Mouse (Mus musculus) CD4-positive, CD25-positive, alpha-beta regulatory T cell, adult 4 months (primary cell): ENCODE data around the gene Rptor. TPM values are rescaled to one million over a fixed set of nuclear protein-coding genes. Genes with fewer than 3 reads are reported as not detected.

ENCODE experiments used
- ATAC-seq: one replicate; pipeline ENCODE4 v1.8.0; 2017
- polyA plus RNA-seq, 2 experiments: library from polyadenylated mRNA; unstranded; fragments of 100-300 nt; shearing (Covaris generic); gene quantifications; one replicate each; pipeline ENCODE4 v1.2.1; 2017

The Rptor gene
- polyA plus RNA-seq, 2 experiments from 2014 or later = 8.7 to 12.2 TPM

DNA sequence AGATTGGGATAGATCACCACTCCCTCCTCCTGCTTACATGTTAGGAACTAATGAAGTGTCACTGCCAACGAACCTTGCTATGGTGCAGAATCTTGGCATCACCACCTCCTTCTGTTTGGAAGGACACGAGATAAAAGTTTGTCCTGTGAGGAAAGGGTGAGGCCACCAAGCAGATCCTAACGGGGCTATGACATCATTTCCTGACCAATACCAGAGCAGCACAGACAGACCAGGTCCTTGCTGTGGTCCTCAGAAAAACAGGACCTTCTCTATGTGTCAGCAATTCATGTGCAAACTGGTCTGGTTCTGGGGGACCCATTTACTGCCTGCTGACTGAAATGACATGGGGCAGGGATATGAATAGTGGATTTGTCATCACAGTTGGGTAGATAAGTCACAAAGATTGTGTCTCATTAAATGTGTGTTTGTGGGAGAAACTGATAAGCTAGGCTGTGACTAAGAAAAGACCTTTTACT, 214.7 kb downstream of the Rptor start:
- ATAC-seq = no peak

DNA sequence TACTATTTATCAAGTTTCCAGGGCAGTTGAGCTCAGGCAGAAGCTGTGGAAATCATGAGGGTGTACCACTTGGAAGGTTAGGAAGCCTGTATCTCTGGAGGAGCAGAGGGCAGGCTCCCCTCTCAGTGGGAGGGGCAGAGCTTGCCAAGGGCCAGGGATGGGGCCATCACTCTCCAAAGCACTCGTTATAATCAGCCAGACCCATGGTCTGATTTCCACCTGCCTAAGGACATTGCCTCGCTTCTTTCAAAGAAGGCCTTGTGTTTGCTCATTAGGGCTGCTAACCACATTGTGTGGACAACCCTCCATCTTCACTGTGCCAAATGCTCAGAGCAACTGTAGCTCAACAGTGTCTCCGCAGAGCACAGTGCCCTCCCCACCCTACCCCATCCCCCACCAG, 215.2 kb downstream of the Rptor start:
- no peak for ATAC-seq

DNA sequence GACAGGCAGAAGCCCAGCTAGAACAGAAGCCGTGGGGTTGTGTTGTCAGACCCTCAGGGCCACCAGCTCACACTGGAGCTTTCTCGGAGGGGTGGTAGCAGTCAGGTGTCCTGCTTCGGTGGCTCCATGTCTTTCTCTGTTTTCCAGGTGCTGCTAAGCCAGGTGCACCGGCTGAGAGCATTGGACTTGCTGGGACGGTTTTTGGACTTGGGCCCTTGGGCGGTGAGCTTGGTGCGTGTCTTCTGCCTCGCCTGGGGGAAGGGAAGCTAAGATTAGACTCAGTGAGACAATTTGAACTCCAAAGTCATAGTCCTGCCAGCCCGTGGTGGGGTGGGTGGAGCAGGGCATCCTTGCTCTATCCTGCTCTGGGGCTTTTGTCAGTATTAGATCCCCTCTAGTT, 218.8 kb downstream of the Rptor start:
- no peak for ATAC-seq

DNA sequence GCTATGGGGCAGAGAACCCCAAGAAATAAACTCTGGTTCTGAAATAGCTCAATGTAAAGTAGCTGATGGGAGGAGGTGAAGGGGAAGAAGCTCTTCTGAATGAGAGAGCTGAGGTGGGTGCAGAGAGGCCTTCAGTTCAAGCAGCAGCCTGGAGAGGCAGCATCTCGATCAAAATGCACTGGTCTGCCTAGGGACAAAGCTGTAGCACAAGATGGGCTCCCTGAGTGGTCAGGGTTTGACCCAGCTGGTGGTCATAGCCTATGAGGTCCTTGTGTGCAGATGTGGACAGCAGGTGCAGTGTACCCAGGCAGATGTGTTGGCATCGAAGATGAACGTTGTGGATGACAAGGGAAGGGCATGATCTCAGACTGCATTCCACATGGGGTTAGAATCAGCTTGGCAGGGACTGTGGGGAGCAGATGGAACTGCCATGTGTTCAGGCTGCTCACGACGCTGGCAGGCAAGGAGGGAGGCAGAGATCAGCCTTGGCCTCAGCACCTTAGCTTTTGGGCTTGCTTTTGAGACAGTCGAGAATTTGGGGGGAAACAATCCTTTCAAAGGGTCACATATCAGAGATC, 221.5 kb downstream of the Rptor start:
- no peak for ATAC-seq

DNA sequence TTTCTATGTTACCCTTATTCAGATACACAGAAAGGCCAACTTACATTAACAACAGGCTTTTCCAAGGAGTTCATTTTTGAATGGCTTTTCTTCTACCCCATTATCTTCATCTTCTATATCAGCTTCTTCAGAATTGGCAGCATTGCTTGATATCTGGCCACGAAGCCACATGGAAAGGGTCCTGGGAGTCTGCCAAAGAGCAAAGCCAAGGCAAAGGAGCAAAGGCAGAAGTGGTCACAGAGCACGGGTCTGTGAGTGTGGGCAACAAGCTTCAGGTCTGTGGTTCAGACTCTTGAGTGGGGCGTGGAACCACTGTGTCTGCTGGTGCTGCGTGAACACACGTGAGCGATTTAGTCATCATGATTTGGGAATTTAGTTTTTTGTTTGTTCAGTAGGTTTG, 223.1 kb downstream of the Rptor start:
- no peak for ATAC-seq

DNA sequence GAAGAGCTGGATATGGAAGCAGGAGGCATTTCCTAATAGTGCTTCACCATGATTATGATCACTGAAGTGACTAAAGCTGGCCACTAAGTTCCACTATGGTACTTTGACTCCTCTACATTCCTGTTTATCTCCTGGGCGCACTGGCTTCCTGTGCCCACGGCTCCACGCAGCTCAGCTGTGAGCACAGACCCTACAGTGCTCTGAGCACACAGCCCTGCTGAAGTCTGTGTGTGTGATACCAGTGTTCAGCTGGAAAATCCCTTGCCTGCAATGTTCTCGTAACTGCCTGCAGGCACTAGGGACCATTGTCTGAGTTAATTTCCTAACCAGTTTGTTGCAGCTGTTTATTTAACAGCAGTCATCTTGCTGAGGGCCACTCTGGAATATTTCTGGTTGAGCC, 223.5 kb downstream of the Rptor start:
- ATAC-seq = no peak

DNA sequence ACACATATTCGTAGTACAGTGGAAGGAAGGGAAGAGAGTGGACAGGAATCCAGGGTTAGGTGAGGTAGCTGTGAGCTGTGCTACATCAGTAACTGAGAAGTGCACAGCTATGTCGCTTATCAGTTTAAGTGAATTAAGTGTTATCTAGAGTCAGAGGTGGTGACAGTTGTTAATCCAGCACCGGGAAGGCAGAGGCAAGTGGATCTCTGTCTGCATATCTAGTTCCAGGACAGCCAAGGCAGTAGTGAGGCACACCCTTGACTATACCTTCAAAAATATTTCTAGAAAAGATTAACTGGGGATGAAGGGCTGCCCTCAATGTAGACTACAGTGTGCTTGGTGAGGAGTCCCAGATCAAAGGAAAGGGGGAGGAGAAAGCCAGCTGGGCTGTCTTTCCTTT, 226.4 kb downstream of the Rptor start:
- no peak for ATAC-seq

DNA sequence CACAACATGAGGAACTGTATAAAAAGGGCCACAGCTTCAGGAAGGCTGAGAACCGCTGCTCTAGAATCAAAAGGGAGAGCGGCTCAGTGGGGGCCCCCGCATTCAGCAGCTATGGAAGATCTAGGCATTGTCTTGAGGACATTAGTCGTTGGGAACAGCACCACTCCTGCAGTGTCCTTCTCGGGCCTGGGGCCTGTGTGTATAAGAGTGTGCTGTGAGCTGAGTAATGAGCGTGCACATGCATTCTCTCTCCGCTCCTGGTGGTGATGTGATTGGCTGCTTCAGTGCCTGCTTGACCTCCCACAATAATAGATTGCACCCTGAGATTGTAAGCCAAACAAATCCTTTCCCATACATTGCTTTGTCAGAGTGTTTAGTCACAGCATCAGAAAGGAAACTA, 229.0 kb downstream of the Rptor start:
- ATAC-seq = no peak

DNA sequence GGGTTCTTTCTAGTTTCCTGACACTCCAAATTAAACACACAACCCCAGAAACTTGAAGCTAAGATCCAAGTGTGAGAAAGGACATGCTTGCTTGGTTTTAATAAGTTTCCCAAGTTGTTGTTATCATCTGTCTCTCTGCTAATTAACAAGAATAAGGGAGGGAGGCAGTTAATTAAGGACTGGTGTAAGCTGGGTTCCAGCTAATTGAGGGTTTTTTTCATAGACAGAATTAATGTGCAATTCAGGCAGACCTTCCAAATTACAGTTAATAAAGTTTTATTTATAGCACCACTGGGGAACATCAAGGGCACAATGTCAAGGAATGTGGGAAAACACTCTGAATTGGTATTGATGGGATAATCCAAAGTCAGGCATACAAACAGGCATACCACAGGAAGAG, 230.6 kb downstream of the Rptor start:
- ATAC-seq = no peak

DNA sequence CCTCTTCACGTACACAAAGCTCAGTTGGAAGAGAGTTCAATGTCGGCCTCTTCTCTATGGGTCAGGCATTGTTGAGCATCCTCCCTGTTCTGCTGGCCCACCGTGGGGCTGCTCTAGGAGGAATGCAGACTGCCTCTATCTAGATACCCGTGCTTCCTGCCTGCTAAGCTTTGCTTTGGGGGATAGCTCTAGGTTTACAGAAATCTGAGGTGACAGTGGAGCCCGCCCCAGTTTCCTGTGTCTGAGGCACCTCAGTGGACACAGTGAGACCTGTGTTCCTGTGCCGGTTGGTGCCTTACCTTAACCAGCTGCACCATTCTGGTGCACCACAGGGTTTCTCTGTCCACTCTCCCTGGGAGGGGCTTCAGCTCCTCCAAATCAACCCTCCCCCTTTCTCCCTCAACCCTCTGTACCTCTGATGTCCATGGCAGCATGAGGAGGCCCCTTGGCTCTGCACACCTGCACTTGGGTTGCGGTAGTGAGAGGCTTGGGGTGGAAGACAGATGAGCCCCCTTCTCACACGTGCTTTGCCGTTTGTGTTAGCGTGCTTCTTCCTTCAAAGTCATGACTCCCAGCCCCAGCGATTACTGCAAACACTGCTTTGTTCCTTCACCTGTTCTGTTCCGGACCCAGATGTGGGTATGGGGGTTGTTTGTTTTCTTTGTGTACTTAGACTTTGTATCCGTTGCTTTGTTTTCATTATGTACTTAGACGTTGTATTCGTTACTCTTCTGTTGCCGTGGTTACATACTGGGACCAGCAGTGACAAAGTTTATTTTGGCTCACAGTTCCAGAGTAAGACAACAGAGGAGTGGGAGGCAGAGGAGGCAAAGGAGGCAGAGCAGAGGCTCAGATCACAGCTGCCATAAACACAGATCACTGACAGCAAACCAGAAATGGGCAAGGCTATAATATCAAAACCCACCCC, 231.4 kb downstream of the Rptor start:
- ATAC-seq = no peak

DNA sequence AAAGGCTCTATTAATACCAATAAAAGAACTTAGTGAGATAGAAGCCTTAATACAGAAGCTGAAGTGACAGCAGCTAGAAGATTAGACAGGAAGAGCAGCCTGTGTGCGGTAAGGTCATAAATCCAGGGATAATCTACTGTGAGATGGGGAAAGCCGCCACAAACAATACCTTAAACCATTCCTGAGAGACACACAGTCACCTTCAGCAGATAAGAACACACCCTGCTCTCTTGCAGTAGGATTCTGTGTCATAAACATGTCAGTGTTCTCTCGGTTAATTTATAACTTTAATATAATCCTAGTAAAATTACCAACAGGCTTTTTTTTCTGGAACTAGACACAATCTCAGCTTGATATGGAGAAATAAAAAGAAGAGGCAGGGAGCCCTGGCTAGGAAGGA, 233.6 kb downstream of the Rptor start:
- no peak for ATAC-seq

DNA sequence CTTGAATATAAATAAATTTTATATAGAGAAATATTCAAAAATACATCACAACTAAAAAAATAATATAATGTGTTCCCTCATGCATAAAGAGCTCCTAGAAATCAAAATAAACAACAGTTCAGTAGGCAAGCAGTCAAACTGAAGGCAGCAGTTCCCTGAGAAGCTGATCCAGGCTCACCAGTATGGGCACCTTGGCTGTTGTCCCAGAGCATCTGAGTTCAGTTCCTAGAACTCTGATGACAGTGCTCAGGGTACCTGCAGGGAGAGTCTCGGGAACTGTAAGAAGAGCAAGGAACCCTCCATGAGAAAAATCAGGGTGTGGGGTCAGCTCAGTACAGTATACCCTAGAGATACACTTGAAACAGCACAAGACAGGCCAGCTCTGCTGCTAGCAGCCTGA, 235.1 kb downstream of the Rptor start:
- no peak for ATAC-seq

DNA sequence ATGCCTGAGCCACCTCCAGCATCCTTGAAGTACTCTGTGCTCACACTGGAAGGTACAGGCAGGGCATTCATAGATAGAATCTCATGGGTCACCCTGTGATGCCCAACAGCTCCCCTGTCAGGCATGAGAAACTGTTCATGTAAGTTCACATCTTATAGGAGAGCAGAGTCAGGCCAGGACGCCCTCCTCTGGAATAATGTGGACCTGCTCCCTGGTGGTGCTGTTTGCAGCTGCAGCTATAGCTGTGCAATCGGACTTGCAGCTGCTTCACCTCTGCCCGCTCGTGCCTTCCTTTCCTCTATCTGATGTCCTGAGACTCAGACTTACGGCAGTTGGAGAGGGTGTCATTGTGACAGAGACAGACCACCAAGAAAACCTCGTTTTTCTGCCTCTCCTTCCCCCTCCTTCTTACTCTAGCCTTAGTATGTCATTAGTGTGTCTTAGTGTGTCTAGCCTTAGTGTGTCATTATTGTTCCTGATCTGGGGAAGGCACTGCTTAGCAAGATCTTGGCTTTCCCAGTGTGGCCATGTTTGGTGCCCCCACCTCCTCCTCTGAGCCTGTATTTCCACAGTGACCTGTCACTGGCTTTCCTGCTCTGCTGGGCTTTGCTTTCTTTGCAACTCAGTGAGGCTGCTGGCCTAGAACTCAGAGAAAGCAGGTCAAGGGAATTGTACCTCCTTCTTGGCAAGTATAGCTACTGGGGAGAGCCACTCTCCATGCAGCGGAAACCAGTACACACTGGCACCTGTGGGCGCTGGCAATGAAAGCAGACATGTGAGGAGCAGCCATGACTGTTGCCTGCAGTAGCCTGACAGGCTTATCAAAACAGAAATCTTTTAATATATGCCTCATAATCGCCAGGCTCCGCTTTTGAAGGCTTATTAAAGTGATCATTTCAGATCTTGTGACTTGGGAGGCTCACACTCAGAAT, 237.0 kb downstream of the Rptor start:
- ATAC-seq = no peak

DNA sequence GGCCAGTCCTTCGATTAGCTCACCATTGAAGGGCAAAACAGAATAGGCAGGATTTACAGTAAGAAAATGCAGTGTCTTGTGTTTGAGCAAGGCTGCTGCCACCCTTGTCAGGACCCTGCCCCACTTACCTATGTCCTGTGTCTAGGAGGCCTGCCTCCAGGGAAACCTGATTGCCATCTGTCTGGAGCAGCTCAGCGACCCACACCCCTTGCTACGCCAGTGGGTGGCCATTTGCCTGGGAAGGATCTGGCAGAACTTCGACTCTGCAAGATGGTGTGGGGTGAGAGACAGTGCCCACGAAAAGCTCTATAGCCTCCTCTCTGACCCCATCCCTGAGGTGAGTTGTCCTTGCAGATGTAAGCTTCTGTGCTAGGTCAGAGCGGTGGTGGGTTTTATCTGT, 243.9 kb downstream of the Rptor start:
- no peak for ATAC-seq

DNA sequence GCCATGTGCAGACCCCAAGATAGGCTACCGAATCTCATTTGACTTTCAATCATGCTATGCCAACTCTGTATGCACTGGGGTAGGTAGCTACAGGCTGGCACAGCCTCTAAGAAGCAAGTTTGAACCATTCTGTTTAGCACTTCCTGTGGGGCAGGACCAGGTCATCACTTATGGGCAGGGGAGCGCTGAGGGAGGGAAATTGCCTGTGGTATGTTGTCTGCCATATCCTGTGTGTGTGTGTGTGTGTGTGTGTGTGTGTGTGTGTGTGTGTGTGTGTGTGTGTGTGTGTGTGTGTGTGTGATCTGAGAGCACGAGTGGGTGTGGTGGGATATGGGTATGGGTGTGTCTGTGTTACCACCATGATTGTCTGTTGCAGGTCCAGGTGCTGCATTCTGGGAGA, 244.4 kb downstream of the Rptor start:
- ATAC-seq = no peak

DNA sequence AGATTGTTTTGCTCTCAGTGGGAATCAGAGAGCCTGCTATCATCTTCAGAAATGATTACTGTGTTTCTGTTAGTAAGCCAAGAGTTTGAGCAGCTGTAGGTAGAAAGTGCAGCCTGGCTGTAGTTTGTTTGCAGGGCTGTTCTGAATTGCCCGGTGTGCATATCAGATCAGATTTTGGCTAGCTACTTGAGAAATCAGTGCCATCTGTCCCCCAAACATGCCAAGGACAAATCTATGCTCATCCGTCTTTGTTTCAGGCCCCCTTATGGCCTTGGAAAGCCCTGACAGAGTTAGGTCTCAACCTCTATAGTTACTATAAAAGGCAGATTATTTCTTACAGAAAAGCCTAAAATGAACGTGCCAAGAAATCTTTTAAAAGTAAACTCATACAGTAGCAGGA, 244.9 kb downstream of the Rptor start:
- ATAC-seq = no peak

DNA sequence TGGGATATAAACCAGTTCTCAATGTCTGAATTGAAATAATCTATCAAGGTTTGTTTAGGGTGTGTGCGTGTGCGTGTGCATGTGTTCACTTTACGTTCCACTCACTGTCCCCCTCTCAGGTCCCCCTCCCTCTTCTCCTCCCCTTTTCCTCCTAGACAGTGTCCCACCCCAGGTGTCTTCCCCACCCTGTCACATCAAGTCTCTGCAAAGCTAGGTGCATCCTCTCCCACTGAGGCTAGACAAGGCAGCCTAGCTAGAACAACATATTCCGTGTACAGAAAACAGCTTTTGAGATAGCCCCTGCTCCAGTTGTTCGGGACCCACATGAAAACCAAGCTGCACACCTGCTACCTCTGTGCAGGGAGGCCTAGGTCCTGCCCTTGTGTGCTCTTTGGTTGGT, 245.5 kb downstream of the Rptor start:
- no peak for ATAC-seq

DNA sequence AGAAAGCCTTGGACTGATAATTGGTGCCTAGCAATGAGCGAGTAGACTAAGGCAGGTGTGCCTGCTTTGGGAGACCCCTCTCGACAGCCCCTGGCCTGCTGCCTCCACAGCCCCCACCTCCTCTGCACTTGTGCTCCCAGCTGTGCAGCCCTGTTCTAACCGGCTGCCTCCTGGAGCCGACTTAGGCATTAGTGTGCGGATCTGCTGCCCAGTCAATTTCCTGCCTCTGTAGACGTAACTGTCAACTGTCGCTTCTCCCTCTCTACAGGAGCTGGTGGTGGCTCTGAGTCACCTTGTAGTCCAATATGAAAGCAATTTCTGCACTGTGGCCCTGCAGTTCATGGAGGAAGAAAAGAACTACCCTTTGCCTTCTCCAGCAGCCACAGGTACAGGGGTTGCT, 253.3 kb downstream of the Rptor start:
- no peak for ATAC-seq

DNA sequence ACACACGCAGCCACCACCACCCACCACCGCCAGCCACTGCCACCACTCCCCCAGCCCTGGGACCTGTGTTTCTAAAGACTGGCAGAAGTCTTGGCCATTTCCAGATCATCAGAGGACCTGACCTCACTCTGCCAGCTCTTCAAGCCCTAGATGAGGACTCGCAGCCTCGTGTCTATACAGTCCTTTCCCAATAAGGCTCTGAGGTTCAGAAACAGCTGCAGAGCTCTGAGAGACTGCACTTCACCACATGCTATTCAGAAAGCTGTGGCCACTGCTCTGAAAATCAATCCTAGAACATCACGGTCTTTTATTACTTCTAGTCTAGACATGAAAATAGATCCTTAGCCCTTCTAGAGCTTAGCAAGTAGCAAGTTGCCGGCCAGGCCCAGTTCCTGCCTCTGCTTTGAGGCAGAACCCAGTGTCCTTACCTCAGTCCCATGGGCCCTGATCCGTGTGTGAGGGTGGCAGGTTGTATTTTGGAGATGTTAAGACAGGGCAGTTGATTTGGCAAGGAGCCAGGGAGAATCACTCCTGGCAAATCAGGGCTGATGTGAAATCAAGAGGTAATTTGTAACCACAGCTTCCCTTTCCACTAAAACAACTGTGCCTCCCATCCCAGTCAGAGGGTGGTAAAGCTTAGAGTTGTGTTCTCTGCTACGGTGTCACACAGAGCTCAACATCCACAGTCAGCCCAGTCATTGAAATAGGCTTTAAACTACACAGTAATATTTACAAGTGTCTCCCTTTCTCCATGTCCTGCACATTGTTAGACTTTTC, 260.0 kb downstream of the Rptor start:
- no peak for ATAC-seq

DNA sequence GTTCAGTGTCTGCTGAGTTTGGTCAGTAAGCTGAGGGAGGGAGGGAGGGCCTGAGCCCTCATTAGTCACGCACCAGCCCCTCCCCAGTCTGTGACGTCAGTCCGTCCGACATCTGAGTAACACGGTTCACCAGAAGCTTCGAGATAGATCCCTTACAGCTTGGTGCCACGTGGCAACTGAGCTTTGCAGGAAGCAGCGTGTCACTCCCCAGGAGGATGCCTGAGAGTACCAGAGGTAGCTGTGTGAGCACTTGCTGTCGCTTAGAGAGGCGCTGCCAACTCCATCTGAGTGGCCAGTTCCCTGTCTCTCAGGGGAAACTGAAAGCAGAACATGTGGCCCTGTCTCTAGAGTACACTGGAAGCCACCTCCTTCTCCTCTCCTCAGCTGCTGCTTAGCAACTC, 260.7 kb downstream of the Rptor start:
- no peak for ATAC-seq

DNA sequence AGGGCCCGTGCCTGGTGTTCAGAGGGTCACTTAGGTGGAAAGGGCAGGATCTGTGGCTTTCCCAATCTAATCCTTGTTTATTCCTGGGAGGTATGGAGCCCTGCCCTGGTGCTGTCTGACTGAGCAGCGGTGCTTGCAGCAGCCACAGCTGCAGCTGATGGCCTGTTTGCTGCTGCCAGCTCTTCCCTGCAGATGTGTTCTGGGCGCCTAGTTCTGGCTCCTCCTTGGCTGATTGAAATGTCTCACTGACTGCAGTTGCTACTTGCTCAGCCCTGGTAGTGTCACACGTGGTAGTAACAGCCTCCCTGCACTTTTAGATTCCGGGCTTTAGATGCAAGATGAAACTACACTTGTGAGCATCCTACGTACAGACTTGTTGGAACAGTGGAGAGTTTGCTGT, 264.1 kb downstream of the Rptor start:
- ATAC-seq = no peak

DNA sequence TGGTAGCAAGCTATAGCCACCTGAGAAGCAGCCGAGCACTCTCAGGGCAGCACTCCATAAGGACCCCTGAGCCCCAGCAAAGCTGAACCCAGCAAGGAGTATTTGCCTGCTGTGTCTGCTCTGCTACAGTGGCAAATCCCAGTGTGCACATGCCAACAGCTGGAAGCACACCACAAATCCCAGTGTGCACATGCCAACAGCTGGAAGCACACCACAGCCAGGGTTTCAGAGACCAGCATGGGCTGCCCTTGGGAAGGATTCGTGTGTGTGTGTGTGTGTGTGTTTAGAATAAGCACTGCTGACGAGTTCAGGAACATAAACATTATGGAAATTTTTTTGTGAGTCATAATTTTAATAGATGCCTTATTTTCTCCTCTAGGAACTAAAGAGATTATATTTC, 265.4 kb downstream of the Rptor start:
- ATAC-seq = no peak
